Mouse (Mus musculus) myocyte (in vitro differentiated cells): ENCODE results near the gene V1ra8.
"Not testable (repeated sequence)": the region's sequence is repeated elsewhere in the genome, so short reads cannot be mapped to it uniquely, and the experiment has no call there.

Experiments used
- CEBPB ChIP-seq: IDR thresholded peaks from 2 replicates; pipeline ENCODE4 v1.6.1; 2011; ENCODE audit warnings: mild to moderate bottlenecking, moderate library complexity; ENCODE audit not compliant: poor library complexity, insufficient read depth, severe bottlenecking
- MYOD1 ChIP-seq, 3 experiments: IDR thresholded peaks; one replicate each; pipeline ENCODE4 v1.6.1; 2011; ENCODE audit warnings: control low read depth in 2 of 3, low read depth in 2 of 3, mild to moderate bottlenecking in 2 of 3, moderate library complexity in 1 of 3; ENCODE audit not compliant: insufficient read length in 2 of 3, control insufficient read depth in 1 of 3
- POLR2A ChIP-seq: IDR thresholded peaks from one replicate; pipeline ENCODE4 v1.6.1; 2011; ENCODE audit warnings: low read depth, mild to moderate bottlenecking, control low read depth, moderate library complexity; ENCODE audit not compliant: insufficient read length
- POLR2AphosphoS2 ChIP-seq: IDR thresholded peaks from one replicate; pipeline ENCODE4 v1.6.1; 2011; ENCODE audit warnings: low read depth, control low read depth; ENCODE audit not compliant: insufficient read length

- not testable (repeated sequence) for TF ChIP-seq POLR2A; POLR2AphosphoS2; MYOD1 (IDR thresholded peaks at IDR 0.05; ENCODE audit: control insufficient read depth in 1 of 3, insufficient read length in 2 of 3, low read depth in 2 of 3); CEBPB
Observed at GRCm38 (mm10) chr6:90202493-90202892, at the start of gene V1ra8.
